Mouse (Mus musculus) small intestine, adult 2 months (tissue): Measurements from ENCODE around the gene Hivep3.

Source experiments
- CTCF ChIP-seq: fragments of 200-500 bp; IDR thresholded peaks from 2 replicates; pipeline ENCODE4 v1.5.1; 2012; ENCODE audit warnings: low read depth, mild to moderate bottlenecking, control low read depth, inconsistent platforms, low read length, moderate library complexity, mixed read lengths; ENCODE audit not compliant: insufficient replicate concordance, insufficient read length; ENCODE audit errors: extremely low read depth
- POLR2A ChIP-seq: fragments of 200-500 bp; IDR thresholded peaks from 2 replicates; pipeline ENCODE4 v1.6.1; 2012; ENCODE audit warnings: low read depth, mild to moderate bottlenecking, control low read depth, inconsistent platforms, low read length, moderate library complexity

DNA sequence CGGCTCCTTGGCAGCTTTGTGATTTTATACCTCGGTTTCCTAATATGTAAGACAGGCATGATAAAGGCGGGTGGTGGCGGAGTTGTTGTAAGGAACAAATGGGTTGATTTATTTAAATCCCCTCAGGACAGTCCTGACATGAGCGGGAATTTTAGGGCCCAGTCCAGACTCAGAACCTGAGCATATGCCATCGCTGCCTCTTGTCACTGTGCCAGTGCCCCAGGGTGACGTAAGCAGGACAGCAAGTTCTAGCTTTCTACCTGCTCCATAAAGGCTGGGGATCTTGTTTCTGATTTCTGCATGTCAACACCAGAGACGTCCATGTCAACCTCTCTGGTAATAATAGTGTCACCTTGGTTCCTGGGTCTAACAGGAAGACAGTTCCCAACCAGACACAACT lies 356.0 kb downstream of the Hivep3 start:
- no peak for TF ChIP-seq CTCF
- no peak for TF ChIP-seq POLR2A
